Mouse (Mus musculus) MEL (cell line): ENCODE results near the gene Msantd1. TPM values are rescaled to one million over a fixed set of nuclear protein-coding genes. Genes with fewer than 3 reads are reported as not detected.

Experiments
- DNase-seq: peaks from one replicate; pipeline ENCODE4 v3.0.0; 2011; ENCODE audit warnings: low read depth, low spot score
- H3K27ac ChIP-seq: 2 replicates; pipeline ENCODE4 v1.5.1; 2012; ENCODE audit warnings: low read depth, mild to moderate bottlenecking, control low read depth, low read length, moderate library complexity; ENCODE audit not compliant: control insufficient read depth
- H3K27me3 ChIP-seq, 2 experiments: fragments of 150-350 bp in 1 of 2; sonication (generic) in 1 of 2; 2 replicates each; pipeline ENCODE4 v1.6.1; 2012; ENCODE audit warnings: low read length in 2 of 2, mild to moderate bottlenecking in 2 of 2, improper control_type of control experiment in 1 of 2, moderate library complexity in 1 of 2; ENCODE audit not compliant: insufficient read depth in 2 of 2, control insufficient read depth in 1 of 2
- H3K36me3 ChIP-seq, 2 experiments: 2 replicates each; pipeline ENCODE4 v1.6.1; 2012 to 2014; ENCODE audit warnings: low read length in 2 of 2, improper control_type of control experiment in 1 of 2, inconsistent platforms in 1 of 2, mild to moderate bottlenecking in 1 of 2; ENCODE audit not compliant: insufficient read depth in 2 of 2, control insufficient read depth in 1 of 2
- H3K4me1 ChIP-seq, 2 experiments: fragments of 150-350 bp in 1 of 2; sonication (generic) in 1 of 2; 2 replicates each; pipeline ENCODE4 v1.6.1; 2012; ENCODE audit warnings: low read length in 2 of 2, improper control_type of control experiment in 1 of 2, mild to moderate bottlenecking in 1 of 2; ENCODE audit not compliant: insufficient read depth in 2 of 2, control insufficient read depth in 1 of 2
- H3K4me3 ChIP-seq, 2 experiments: fragments of 150-350 bp in 1 of 2; sonication (generic) in 1 of 2; 2 replicates each; pipeline ENCODE4 v1.5.1; 2012; ENCODE audit warnings: low read depth in 2 of 2, low read length in 2 of 2, mild to moderate bottlenecking in 2 of 2, moderate library complexity in 2 of 2, control low read depth in 1 of 2, improper control_type of control experiment in 1 of 2; ENCODE audit not compliant: control insufficient read depth in 1 of 2, insufficient read depth in 1 of 2
- H3K79me2 ChIP-seq: 2 replicates; pipeline ENCODE4 v1.6.1; 2012; ENCODE audit warnings: mild to moderate bottlenecking, low read length, moderate library complexity; ENCODE audit not compliant: control insufficient read depth, poor library complexity, insufficient read depth
- H3K9ac ChIP-seq: 2 replicates; pipeline ENCODE4 v1.6.1; 2012; ENCODE audit warnings: low read depth, mild to moderate bottlenecking, control low read depth, low read length, moderate library complexity; ENCODE audit not compliant: control insufficient read depth, poor library complexity, severe bottlenecking
- H3K9me3 ChIP-seq: fragments of 150-350 bp; sonication (generic); replicated peaks from 2 replicates; pipeline ENCODE4 v1.6.1; 2012; ENCODE audit warnings: mild to moderate bottlenecking, low read length, improper control_type of control experiment, moderate library complexity; ENCODE audit not compliant: insufficient read depth
- CTCF ChIP-seq, 3 experiments: IDR thresholded peaks in 2 of 3; conservative IDR thresholded peaks in 1 of 3; 2 replicates each; pipeline ENCODE4 v1.5.1; 2011 to 2012; ENCODE audit warnings: low read length in 3 of 3, low read depth in 2 of 3, mild to moderate bottlenecking in 2 of 3, improper control_type of control experiment in 1 of 3, inconsistent platforms in 1 of 3, mixed read lengths in 1 of 3, moderate library complexity in 1 of 3; ENCODE audit not compliant: control insufficient read depth in 1 of 3, insufficient read depth in 1 of 3, poor library complexity in 1 of 3, severe bottlenecking in 1 of 3
- ELF1 ChIP-seq: IDR thresholded peaks from 2 replicates; pipeline ENCODE4 v1.6.1; 2014; ENCODE audit warnings: low read depth, mild to moderate bottlenecking, inconsistent platforms, low read length, improper control_type of control experiment, moderate library complexity
- GABPA ChIP-seq: IDR thresholded peaks from 2 replicates; pipeline ENCODE4 v1.6.1; 2012; ENCODE audit warnings: low read depth, mild to moderate bottlenecking, inconsistent platforms, low read length, improper control_type of control experiment, moderate library complexity
- MAZ ChIP-seq: IDR thresholded peaks from 2 replicates; pipeline ENCODE4 v1.6.1; 2012; ENCODE audit warnings: low read depth, mild to moderate bottlenecking, inconsistent platforms, low read length, improper control_type of control experiment
- MEF2A ChIP-seq: IDR thresholded peaks from 2 replicates; pipeline ENCODE4 v1.6.1; 2014; ENCODE audit warnings: low read depth, mild to moderate bottlenecking, inconsistent platforms, low read length, improper control_type of control experiment; ENCODE audit not compliant: poor library complexity, insufficient replicate concordance, severe bottlenecking; ENCODE audit errors: extremely low read depth
- MYC ChIP-seq: IDR thresholded peaks from 2 replicates; pipeline ENCODE4 v1.6.1; 2011; ENCODE audit warnings: low read depth, mild to moderate bottlenecking, low read length, improper control_type of control experiment, moderate library complexity
- NELFE ChIP-seq: IDR thresholded peaks from 2 replicates; pipeline ENCODE4 v1.6.1; 2011; ENCODE audit warnings: low read depth, low read length, improper control_type of control experiment
- NRF1 ChIP-seq: IDR thresholded peaks from 2 replicates; pipeline ENCODE4 v1.6.1; 2014; ENCODE audit warnings: low read depth, mild to moderate bottlenecking, inconsistent platforms, low read length, improper control_type of control experiment, moderate library complexity; ENCODE audit not compliant: poor library complexity, insufficient read depth, severe bottlenecking
- POLR2A ChIP-seq, 2 experiments: IDR thresholded peaks; 2 replicates each; pipeline ENCODE4 v1.6.1; 2011 to 2012; ENCODE audit warnings: low read length in 2 of 2, mild to moderate bottlenecking in 2 of 2, control low read depth in 1 of 2, improper control_type of control experiment in 1 of 2, low read depth in 1 of 2, moderate library complexity in 1 of 2; ENCODE audit not compliant: control insufficient read depth in 1 of 2, insufficient read depth in 1 of 2, poor library complexity in 1 of 2
- POLR2AphosphoS2 ChIP-seq: IDR thresholded peaks from 2 replicates; pipeline ENCODE4 v1.6.1; 2011; ENCODE audit warnings: low read length, improper control_type of control experiment
- POLR2AphosphoS5 ChIP-seq: IDR thresholded peaks from 2 replicates; pipeline ENCODE4 v1.6.1; 2012; ENCODE audit warnings: low read depth, borderline replicate concordance, mild to moderate bottlenecking, inconsistent platforms, low read length, moderate library complexity, mixed read lengths
- RCOR1 ChIP-seq: IDR thresholded peaks from 2 replicates; pipeline ENCODE4 v1.6.1; 2012; ENCODE audit warnings: low read depth, mild to moderate bottlenecking, inconsistent platforms, low read length, improper control_type of control experiment
- SIN3A ChIP-seq: IDR thresholded peaks from 2 replicates; pipeline ENCODE4 v1.6.1; 2012; ENCODE audit warnings: low read length, improper control_type of control experiment, inconsistent platforms
- TBP ChIP-seq: IDR thresholded peaks from 2 replicates; pipeline ENCODE4 v1.8.0; 2011; ENCODE audit warnings: low read depth, low read length, improper control_type of control experiment
- TCF12 ChIP-seq: IDR thresholded peaks from 2 replicates; pipeline ENCODE4 v1.6.1; 2014; ENCODE audit warnings: low read depth, mild to moderate bottlenecking, inconsistent platforms, low read length, improper control_type of control experiment, moderate library complexity
- USF1 ChIP-seq: IDR thresholded peaks from 2 replicates; pipeline ENCODE4 v1.6.1; 2014; ENCODE audit warnings: low read depth, mild to moderate bottlenecking, inconsistent platforms, low read length, improper control_type of control experiment, moderate library complexity
- USF2 ChIP-seq, 2 experiments: IDR thresholded peaks; 2 replicates each; pipeline ENCODE4 v1.6.1; 2011 to 2012; ENCODE audit warnings: improper control_type of control experiment in 2 of 2, low read length in 2 of 2, borderline replicate concordance in 1 of 2, inconsistent platforms in 1 of 2, low read depth in 1 of 2, mild to moderate bottlenecking in 1 of 2; ENCODE audit not compliant: insufficient read depth in 1 of 2
- ZC3H11A ChIP-seq: IDR thresholded peaks from 2 replicates; pipeline ENCODE4 v1.6.1; 2012; ENCODE audit warnings: low read depth, mild to moderate bottlenecking, inconsistent platforms, low read length, improper control_type of control experiment
- ZKSCAN1 ChIP-seq: IDR thresholded peaks from 2 replicates; pipeline ENCODE4 v1.6.1; 2012; ENCODE audit warnings: low read depth, mild to moderate bottlenecking, inconsistent platforms, low read length, improper control_type of control experiment, moderate library complexity
- polyA plus RNA-seq, 2 experiments: library from polyadenylated mRNA; stranded (reverse) in 1 of 2; unstranded in 1 of 2; fragments of >175 nt in 1 of 2; fragments of >200 nt in 1 of 2; gene quantifications; 2 replicates each; pipeline versions ENCODE4 v1.2.1 to v1.2.4; 2012; ENCODE audit warnings: low replicate concordance in 2 of 2, low read depth in 1 of 2; ENCODE audit not compliant: insufficient read length in 2 of 2, insufficient read depth in 1 of 2, missing spikeins in 1 of 2
- total RNA-seq: library from RNA; depleted of rRNA; stranded (reverse); fragments of 300-350 nt; gene quantifications from 2 replicates; pipeline ENCODE4 v1.2.3, GENCODE M21; 2012

Gene Msantd1
- total and polyA plus RNA-seq, 3 experiments, result 0.27 to 0.88 TPM; not detected in 1

DNA sequence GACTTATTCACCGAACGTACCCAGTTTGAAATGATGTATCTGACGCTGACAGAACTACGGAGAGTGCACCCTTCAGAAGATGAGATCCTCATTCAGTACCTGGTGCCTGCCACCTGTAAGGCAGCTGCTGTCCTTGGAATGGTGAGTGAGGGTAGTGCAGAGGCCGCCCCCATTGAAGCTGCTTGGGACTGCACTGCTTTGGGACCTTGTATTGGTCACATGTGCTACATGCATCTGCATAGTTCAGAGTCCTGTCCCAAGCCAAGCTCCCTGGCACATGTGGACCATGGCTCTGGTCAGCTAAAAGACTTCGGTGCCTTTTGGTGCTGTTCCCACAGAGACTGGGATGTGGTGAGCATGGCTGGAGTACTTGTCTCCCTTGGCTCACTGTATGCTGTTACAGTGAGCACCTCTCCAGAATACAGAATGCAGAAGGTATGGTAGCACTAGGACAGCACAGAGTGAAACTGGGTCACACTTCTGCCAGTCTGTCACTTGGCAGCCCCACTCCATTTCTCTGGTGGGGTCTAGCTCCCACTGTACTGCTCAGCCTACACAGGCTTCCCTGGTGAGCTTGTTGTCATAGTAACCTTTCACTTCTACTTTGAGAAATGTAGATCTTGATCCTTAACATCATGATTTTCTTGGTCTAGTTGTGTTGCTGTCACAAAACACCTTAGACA lies 7.9 kb upstream of the Msantd1 start:
- no peak overlapping the region for H3K4me3 ChIP-seq
- no peak overlapping the region for H3K27ac ChIP-seq
- H3K79me2 ChIP-seq, result no peaks in the 10 kb centered on the region

DNA sequence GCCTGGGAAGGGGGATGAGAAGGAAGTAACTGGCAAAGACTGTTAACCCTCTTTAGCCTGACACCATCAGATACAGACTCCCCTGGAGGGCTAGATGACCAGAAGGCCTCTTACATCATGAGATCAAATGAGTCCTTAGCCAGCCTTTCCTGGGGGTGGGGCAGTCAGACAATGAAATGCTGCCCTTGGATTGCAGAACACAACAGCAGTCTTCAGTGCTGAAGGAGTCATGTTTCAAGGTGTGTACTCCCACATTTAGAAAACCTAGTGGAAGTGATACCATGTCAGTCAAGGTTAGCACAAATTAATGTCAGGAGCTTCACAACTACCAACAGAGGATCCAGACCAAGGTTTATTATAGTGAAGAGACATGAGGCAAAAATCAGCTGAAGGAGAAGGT lies 5.4 kb upstream of the Msantd1 start:
- TF ChIP-seq USF2 (IDR thresholded peaks at IDR 0.05; ENCODE audit: borderline replicate concordance in 1 of 2, insufficient read depth in 1 of 2, low read depth in 1 of 2, low read length in 2 of 2) (no peak), TBP (no peak), POLR2A (IDR thresholded peaks at IDR 0.05; ENCODE audit: control insufficient read depth in 1 of 2, insufficient read depth in 1 of 2, low read depth in 1 of 2, low read length in 2 of 2, poor library complexity in 1 of 2) (no peak), MEF2A (no peak), GABPA (no peak), POLR2AphosphoS5 (no peak), ELF1 (no peak), ZC3H11A (no peak), USF1 (no peak), SIN3A (no peak), NELFE (no peak), MYC (no peak)
- TF ChIP-seq, all 39 proteins: peak for 0
- no peak overlapping the region for H3K27ac ChIP-seq
- H3K4me1 ChIP-seq, result no peaks in the 10 kb centered on the region
- DNase-seq, result no peak
- H3K27me3 ChIP-seq, result no peaks in the 10 kb centered on the region
- no peaks in the 10 kb centered on the region for H3K9me3 ChIP-seq
- no peaks in the 10 kb centered on the region for H3K79me2 ChIP-seq
- no peak overlapping the region for H3K9ac ChIP-seq
- peaks cover 0 to 29% of the 10 kb centered on the region in 2 experiments; a peak in 2 of 4 replicates for H3K36me3 ChIP-seq
- H3K4me3 ChIP-seq, result no peak overlapping the region

More for the DNA sequence above, 7.9 kb upstream of the Msantd1 start:
- H3K9me3 ChIP-seq, result no peaks in the 10 kb centered on the region
- no peak for TF ChIP-seq POLR2A (IDR thresholded peaks at IDR 0.05; ENCODE audit: control insufficient read depth in 1 of 2, insufficient read depth in 1 of 2, low read depth in 1 of 2, low read length in 2 of 2, poor library complexity in 1 of 2)
- TF ChIP-seq CTCF (IDR thresholded peaks at IDR 0.05 in 2 of 3, conservative IDR thresholded peaks at IDR 0.05 in 1 of 3; ENCODE audit: control insufficient read depth in 1 of 3, insufficient read depth in 1 of 3, low read depth in 2 of 3, low read length in 3 of 3, poor library complexity in 1 of 3, severe bottlenecking in 1 of 3), result no peak
- TF ChIP-seq SIN3A, result no peak
- TF ChIP-seq ZKSCAN1, result no peak
- no peak for TF ChIP-seq POLR2AphosphoS2
- TF ChIP-seq NRF1, result no peak
- no peak for TF ChIP-seq RCOR1
- no peak for TF ChIP-seq MAZ
- no peak for TF ChIP-seq TCF12
- H3K27me3 ChIP-seq, result no peaks in the 10 kb centered on the region
- peaks cover 0 to 27% of the 10 kb centered on the region in 2 experiments; a peak in 2 of 4 replicates for H3K36me3 ChIP-seq
- no peaks in the 10 kb centered on the region for H3K4me1 ChIP-seq
- H3K9ac ChIP-seq, result no peak overlapping the region
- DNase-seq, result no peak
